Mouse (Mus musculus): ENCODE data around the gene Gm11172. TPM values are rescaled to one million over a fixed set of nuclear protein-coding genes. Genes with fewer than 3 reads are reported as not detected.

Gene Gm11172
- polyA plus RNA-seq, 1 experiment from 2014 or later: not detected

- H3K9me3 ChIP-seq (replicated peaks; ENCODE audit: control insufficient read depth, low read length): no peaks in the 10 kb centered on the region; the same call in 1 of the 2 replicates
- no peak overlapping the region for H3K9ac ChIP-seq (ENCODE audit: low read length)
- H3K27ac ChIP-seq (ENCODE audit: low read length): 0 out of 2 replicates have a peak overlapping the region, but pooled peaks have one; percentile 52
- H3K4me1 ChIP-seq (ENCODE audit: control insufficient read depth, insufficient read depth, low read length): no peaks in the 10 kb centered on the region
- 0 out of 2 replicates have a peak, but pooled peaks have one; percentile 32 for ATAC-seq (replicated peaks; ENCODE audit: extremely low read depth, insufficient read depth, low FRiP score)
- H3K36me3 ChIP-seq (ENCODE audit: control insufficient read depth, insufficient read depth): no peaks in the 10 kb centered on the region
- H3K27me3 ChIP-seq (ENCODE audit: control insufficient read depth, insufficient read depth, low read length): no peaks in the 10 kb centered on the region
- H3K4me3 ChIP-seq (ENCODE audit: low read length): no peak overlapping the region
- no peak overlapping the region for H3K4me2 ChIP-seq (ENCODE audit: low read depth, low read length)
- WGBS: 54% methylated on average over 4 of the region's 4 CpGs
These were observed 8.7 kb downstream of the Gm11172 start for GRCm38 (mm10) chr16:10821387-10821786.

DNA sequence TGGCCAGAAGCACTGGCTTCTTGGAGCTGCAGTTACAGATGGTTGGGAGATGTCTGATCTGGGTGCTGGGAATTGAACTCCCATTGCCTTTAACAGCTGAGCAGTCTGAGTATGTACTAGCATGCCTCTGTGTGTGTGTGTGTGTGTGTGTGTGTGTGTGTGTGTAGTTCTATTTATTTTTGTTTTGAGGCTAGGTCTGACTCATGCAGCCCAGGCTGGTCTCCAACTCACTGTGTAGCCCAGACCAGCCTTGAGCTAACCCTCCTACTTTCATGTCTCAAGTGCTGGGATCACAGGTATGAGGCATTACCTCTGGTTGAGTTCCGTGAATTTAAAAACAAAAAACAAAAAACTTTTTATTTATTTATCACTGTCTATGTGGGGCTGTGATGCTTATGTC, 11.8 kb downstream of the Gm11172 start:
- Histone ChIP-seq H3K4me1 (ENCODE audit: control insufficient read depth, insufficient read depth, low read length) (no peaks in the 10 kb centered on the region), H3K4me2 (ENCODE audit: low read depth, low read length) (no peak overlapping the region), H3K9ac (ENCODE audit: low read length) (no peak overlapping the region), H3K4me3 (ENCODE audit: low read length) (no peak overlapping the region), H3K36me3 (ENCODE audit: control insufficient read depth, insufficient read depth) (no peaks in the 10 kb centered on the region), H3K27me3 (ENCODE audit: control insufficient read depth, insufficient read depth, low read length) (no peaks in the 10 kb centered on the region), H3K9me3 (replicated peaks; ENCODE audit: control insufficient read depth, low read length) (no peaks in the 10 kb centered on the region; the same call in 1 of the 2 replicates), H3K27ac (ENCODE audit: low read length) (no peak overlapping the region)
- WGBS: 77% methylated on average over 1 of the region's 1 CpGs
- no peak for ATAC-seq (replicated peaks; ENCODE audit: extremely low read depth, insufficient read depth, low FRiP score)

DNA sequence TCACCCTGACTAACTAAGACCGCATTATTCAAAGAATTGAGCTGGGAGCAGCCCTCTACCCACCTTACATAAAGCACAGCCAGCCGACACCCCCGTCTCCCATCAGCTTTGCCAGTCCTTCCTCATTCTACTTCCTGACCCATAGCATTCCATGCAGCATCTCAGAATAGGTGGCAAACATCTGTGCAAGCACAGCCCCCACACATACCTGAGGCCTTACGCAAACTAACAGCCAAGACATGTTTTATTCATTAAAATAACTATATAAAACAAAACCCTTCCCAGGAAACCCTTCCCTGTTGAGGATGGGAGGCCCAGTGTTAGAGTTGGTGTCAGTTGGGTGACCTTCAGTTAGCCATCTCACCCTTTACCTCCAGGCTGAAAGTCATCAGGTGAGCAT, 13.1 kb downstream of the Gm11172 start:
- H3K4me2 ChIP-seq (ENCODE audit: low read depth, low read length): no peak overlapping the region
- H3K4me3 ChIP-seq (ENCODE audit: low read length): no peak overlapping the region
- H3K27ac ChIP-seq (ENCODE audit: low read length): no peak overlapping the region
- H3K27me3 ChIP-seq (ENCODE audit: control insufficient read depth, insufficient read depth, low read length): no peaks in the 10 kb centered on the region
- WGBS: 83% methylated on average over 4 of the region's 4 CpGs
- no peaks in the 10 kb centered on the region for H3K4me1 ChIP-seq (ENCODE audit: control insufficient read depth, insufficient read depth, low read length)
- no peaks in the 10 kb centered on the region; the same call in 1 of the 2 replicates for H3K9me3 ChIP-seq (replicated peaks; ENCODE audit: control insufficient read depth, low read length)
- no peaks in the 10 kb centered on the region for H3K36me3 ChIP-seq (ENCODE audit: control insufficient read depth, insufficient read depth)
- no peak overlapping the region for H3K9ac ChIP-seq (ENCODE audit: low read length)
- no peak for ATAC-seq (replicated peaks; ENCODE audit: extremely low read depth, insufficient read depth, low FRiP score)

GRCm38 (mm10) chr16:10827269-10827668, 14.6 kb downstream of the Gm11172 start:
- Histone ChIP-seq H3K4me2 (ENCODE audit: low read depth, low read length) (no peak overlapping the region), H3K27me3 (ENCODE audit: control insufficient read depth, insufficient read depth, low read length) (no peaks in the 10 kb centered on the region)
- 87% methylated on average over 9 of the region's 9 CpGs for WGBS

DNA sequence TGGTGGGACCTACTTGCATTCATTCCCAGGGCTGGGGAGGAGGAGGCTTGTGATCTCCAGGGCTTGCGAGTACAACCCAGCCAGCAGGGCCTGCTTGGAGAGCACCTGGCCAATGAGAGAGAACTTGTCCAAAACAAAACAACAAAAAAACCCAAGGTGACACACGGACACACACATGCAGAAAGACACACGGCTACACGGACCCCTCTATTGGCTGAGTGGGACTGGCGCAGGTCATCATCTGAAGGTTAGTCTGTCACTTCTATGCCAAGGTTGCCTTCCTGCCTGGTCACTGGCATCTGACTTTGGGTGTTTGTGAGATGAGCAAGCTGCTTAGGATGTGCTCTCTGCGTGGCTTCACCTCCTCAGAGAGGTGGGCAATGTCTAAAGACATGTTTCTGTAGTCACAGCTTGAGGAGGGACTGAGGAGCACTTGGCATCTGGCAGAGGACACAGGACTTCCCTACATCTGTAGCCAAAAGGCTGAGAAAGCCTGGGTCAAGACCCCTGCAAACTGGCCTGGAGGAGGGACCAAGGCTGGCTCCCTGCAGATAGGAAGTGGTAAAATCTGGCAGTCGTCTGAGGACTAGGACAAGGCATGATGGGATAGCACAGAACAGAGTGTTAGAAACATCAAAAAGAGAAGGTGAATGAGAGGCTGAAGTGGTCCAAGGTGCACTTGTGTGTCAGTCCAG, 15.2 kb downstream of the Gm11172 start:
- H3K27ac ChIP-seq (ENCODE audit: low read length): peak overlapping the region; percentile 23; the same call in 1 of the 2 replicates
- H3K4me2 ChIP-seq (ENCODE audit: low read depth, low read length): no peak overlapping the region
- no peak for ATAC-seq (replicated peaks; ENCODE audit: extremely low read depth, insufficient read depth, low FRiP score)
- H3K27me3 ChIP-seq (ENCODE audit: control insufficient read depth, insufficient read depth, low read length): no peaks in the 10 kb centered on the region
- H3K36me3 ChIP-seq (ENCODE audit: control insufficient read depth, insufficient read depth): no peaks in the 10 kb centered on the region
- H3K9me3 ChIP-seq (replicated peaks; ENCODE audit: control insufficient read depth, low read length): no peaks in the 10 kb centered on the region; the same call in 1 of the 2 replicates
- H3K4me1 ChIP-seq (ENCODE audit: control insufficient read depth, insufficient read depth, low read length): no peaks in the 10 kb centered on the region
- H3K9ac ChIP-seq (ENCODE audit: low read length): no peak overlapping the region
- WGBS: 80% methylated on average over 7 of the region's 7 CpGs
- no peak overlapping the region for H3K4me3 ChIP-seq (ENCODE audit: low read length)

More at GRCm38 (mm10) chr16:10827269-10827668, 14.6 kb downstream of the Gm11172 start:
- Histone ChIP-seq H3K36me3 (ENCODE audit: control insufficient read depth, insufficient read depth) (no peaks in the 10 kb centered on the region), H3K9ac (ENCODE audit: low read length) (no peak overlapping the region), H3K9me3 (replicated peaks; ENCODE audit: control insufficient read depth, low read length) (no peaks in the 10 kb centered on the region; the same call in 1 of the 2 replicates), H3K27ac (ENCODE audit: low read length) (peak overlapping the region; percentile 23; the same call in 1 of the 2 replicates), H3K4me3 (ENCODE audit: low read length) (no peak overlapping the region), H3K4me1 (ENCODE audit: control insufficient read depth, insufficient read depth, low read length) (no peaks in the 10 kb centered on the region)
- no peak for ATAC-seq (replicated peaks; ENCODE audit: extremely low read depth, insufficient read depth, low FRiP score)

GRCm38 (mm10) chr16:10828461-10828805, 15.7 kb downstream of the Gm11172 start:
- H3K9ac ChIP-seq (ENCODE audit: low read length): no peak overlapping the region
- no peaks in the 10 kb centered on the region; the same call in 1 of the 2 replicates for H3K9me3 ChIP-seq (replicated peaks; ENCODE audit: control insufficient read depth, low read length)
- H3K4me3 ChIP-seq (ENCODE audit: low read length): no peak overlapping the region
- no peak overlapping the region for H3K4me2 ChIP-seq (ENCODE audit: low read depth, low read length)
- H3K4me1 ChIP-seq (ENCODE audit: control insufficient read depth, insufficient read depth, low read length): no peaks in the 10 kb centered on the region
- no peaks in the 10 kb centered on the region for H3K27me3 ChIP-seq (ENCODE audit: control insufficient read depth, insufficient read depth, low read length)
- 62% methylated on average over 4 of the region's 4 CpGs for WGBS
- no peak for ATAC-seq (replicated peaks; ENCODE audit: extremely low read depth, insufficient read depth, low FRiP score)
- H3K27ac ChIP-seq (ENCODE audit: low read length): no peak overlapping the region
- H3K36me3 ChIP-seq (ENCODE audit: control insufficient read depth, insufficient read depth): no peaks in the 10 kb centered on the region

DNA sequence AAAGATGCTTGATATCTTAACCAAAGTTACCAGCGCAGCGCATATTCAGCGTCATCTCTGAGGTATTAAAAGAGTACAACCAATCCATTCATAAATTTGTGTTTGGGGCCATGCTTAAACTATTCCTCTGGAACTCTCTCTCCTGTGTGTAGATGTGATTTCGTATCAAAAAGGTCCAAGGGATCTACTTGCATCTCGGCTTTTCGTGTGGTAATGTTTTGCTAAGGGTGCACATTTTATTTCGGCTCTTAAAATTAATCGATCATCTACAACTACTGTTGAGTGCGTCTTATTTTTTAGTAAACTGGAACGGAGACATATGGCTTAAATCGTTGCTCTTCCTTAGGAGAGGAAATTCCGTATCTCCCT, 21.8 kb downstream of the Gm11172 start:
- H3K4me1 ChIP-seq (ENCODE audit: control insufficient read depth, insufficient read depth, low read length): peaks cover 28% of the 10 kb centered on the region
- peak overlapping the region; percentile 91 for H3K4me3 ChIP-seq (ENCODE audit: low read length)
- ATAC-seq (replicated peaks; ENCODE audit: extremely low read depth, insufficient read depth, low FRiP score): no peak
- no peaks in the 10 kb centered on the region for H3K36me3 ChIP-seq (ENCODE audit: control insufficient read depth, insufficient read depth)
- H3K4me2 ChIP-seq (ENCODE audit: low read depth, low read length): peak overlapping the region; percentile 95
- peak overlapping the region; percentile 72 for H3K9ac ChIP-seq (ENCODE audit: low read length)
- no peaks in the 10 kb centered on the region for H3K9me3 ChIP-seq (replicated peaks; ENCODE audit: control insufficient read depth, low read length)
- 5% methylated on average over 12 of the region's 12 CpGs for WGBS
- H3K27ac ChIP-seq (ENCODE audit: low read length): no peak overlapping the region; the same call in 1 of the 2 replicates
- H3K27me3 ChIP-seq (ENCODE audit: control insufficient read depth, insufficient read depth, low read length): no peaks in the 10 kb centered on the region

- Histone ChIP-seq H3K4me1 (ENCODE audit: control insufficient read depth, insufficient read depth, low read length) (peaks cover 33% of the 10 kb centered on the region), H3K36me3 (ENCODE audit: control insufficient read depth, insufficient read depth) (no peaks in the 10 kb centered on the region), H3K9me3 (replicated peaks; ENCODE audit: control insufficient read depth, low read length) (no peaks in the 10 kb centered on the region), H3K9ac (ENCODE audit: low read length) (peak within 1 kb of the TSS; percentile 91), H3K27me3 (ENCODE audit: control insufficient read depth, insufficient read depth, low read length) (no peaks in the 10 kb centered on the region), H3K27ac (ENCODE audit: low read length) (peak within 1 kb of the TSS; percentile 81), H3K4me3 (ENCODE audit: low read length) (peak within 1 kb of the TSS; percentile 91), H3K4me2 (ENCODE audit: low read depth, low read length) (peak within 1 kb of the TSS; percentile 95)
- peak; percentile 81 for ATAC-seq (replicated peaks; ENCODE audit: extremely low read depth, insufficient read depth, low FRiP score)
- WGBS: under 1% methylated on average over 67 of the region's 69 CpGs
These were observed 22.3 kb downstream of the Gm11172 start, which contains the start of gene Rmi2 for GRCm38 (mm10) chr16:10834911-10835587. Gene Rmi2, plus strand, starts transcription at chr16:10835059.

- ATAC-seq (replicated peaks; ENCODE audit: extremely low read depth, insufficient read depth, low FRiP score): no peak
- Histone ChIP-seq H3K4me1 (ENCODE audit: control insufficient read depth, insufficient read depth, low read length) (peaks cover 33% of the 10 kb centered on the region), H3K4me3 (ENCODE audit: low read length) (no peak overlapping the region), H3K27ac (ENCODE audit: low read length) (no peak overlapping the region), H3K27me3 (ENCODE audit: control insufficient read depth, insufficient read depth, low read length) (no peaks in the 10 kb centered on the region), H3K9ac (ENCODE audit: low read length) (no peak overlapping the region), H3K9me3 (replicated peaks; ENCODE audit: control insufficient read depth, low read length) (no peaks in the 10 kb centered on the region), H3K4me2 (ENCODE audit: low read depth, low read length) (peak overlapping the region; percentile 95; the same call in 1 of the 2 replicates), H3K36me3 (ENCODE audit: control insufficient read depth, insufficient read depth) (no peaks in the 10 kb centered on the region)
- WGBS: 84% methylated on average over 3 of the region's 3 CpGs
These were observed 23.7 kb downstream of the Gm11172 start for GRCm38 (mm10) chr16:10836388-10836787.
